Mouse (Mus musculus): ENCODE data around the gene Gpx3.
A peak's percentile ranks its signal among the peaks of the same experiment; 100 is the strongest.

Gene Gpx3

DNA sequence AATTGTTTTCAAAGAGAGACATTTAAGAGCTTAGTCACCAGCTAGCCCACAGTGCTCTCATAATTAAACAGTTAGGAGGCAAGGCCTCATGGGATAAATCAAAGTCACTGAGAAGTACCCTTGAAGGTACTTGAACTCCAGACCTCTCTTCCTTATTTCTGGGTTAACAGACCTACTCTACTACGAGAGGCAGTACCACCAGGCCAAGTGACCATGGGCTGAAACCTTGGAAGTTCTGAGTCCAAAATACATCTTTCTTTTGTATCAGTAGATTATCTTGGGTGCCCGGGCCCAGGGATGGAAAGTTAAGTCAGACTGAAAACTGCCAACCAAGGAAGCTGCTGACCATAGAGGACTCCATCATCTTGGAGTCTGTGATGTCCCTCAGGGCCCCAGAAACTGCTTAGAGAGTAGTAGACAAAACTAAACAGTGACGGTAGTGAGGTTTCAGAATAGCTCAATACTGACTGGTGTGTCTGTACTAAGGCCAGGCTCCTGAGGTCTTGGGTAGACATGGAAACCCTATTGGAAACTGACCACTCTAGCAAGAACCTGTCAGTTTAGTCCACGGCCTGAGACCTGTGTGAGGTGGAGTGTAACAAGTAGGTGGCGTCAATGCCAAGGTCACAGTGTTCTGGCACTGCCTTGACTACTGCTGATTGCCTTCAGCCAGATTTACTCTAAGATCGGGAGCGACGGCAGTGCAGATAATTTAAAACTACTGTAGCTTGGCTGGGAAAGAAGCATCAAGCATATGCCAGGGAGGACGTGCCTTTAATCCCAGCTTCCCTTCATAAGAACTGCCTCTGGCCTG is 10.5 kb downstream of the Gpx3 start:
- DNase-seq (ENCODE audit: low spot score in 2 of 2): no peak

DNA sequence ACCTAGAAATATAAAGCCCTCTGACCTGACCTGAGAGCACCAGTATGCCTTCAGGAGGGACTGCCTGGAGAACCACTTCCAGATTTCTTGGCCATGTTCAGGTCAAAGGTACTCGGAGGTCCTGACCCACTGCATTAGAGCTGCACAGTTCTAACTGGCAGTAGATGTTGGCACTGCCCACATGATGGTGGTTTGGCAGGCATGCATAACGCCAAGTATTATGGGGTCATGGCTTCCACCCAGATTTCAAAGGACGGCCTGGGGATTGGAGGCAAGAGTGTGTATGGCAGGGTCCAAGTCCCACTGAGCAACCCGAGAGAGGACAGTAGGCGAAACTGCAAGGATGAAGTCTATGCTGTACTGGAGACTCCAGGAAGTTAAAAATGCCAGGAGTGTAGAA is 11.6 kb downstream of the Gpx3 start:
- no peak for DNase-seq (ENCODE audit: low spot score in 2 of 2)

DNA sequence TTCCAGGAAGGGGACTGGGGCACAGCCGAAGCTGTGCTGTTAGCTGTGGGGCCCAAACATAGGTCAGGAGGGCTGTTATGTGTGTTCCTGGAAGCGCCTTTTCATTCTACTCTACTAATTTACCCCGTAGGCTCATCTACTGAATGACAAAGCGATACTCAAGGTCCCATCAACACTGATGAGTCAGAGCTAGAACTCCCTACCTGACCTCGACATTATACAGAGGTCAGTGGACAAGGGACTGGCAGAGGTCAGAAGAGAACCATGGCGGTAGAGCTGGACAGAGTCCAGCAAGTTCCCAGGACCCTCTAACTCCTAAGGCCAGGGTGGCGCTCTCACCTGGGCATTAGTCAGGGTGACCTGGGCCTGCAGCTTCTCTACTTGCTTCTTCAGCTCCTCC is 15.2 kb downstream of the Gpx3 start:
- DNase-seq (ENCODE audit: low spot score in 2 of 2): no peak

DNA sequence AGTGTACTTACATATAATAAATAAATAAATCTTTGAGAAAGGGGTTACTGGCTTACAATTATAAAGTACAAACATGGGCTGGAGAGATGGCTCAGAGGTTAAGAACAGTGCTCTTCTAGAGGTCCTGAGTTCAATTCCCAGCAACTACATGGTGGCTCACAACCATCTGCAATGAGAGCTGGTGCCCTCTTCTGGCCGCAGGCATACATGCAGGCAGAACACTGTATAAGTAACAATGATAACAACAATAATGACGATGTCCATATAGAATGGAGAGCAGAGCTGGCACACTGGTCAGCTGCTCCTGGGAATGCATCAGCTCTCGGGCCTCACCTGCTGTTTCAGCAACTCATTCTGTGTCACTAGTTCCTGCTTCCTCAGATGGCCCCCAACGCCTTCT is 16.0 kb downstream of the Gpx3 start:
- no peak for DNase-seq (ENCODE audit: low spot score in 2 of 2)

DNA sequence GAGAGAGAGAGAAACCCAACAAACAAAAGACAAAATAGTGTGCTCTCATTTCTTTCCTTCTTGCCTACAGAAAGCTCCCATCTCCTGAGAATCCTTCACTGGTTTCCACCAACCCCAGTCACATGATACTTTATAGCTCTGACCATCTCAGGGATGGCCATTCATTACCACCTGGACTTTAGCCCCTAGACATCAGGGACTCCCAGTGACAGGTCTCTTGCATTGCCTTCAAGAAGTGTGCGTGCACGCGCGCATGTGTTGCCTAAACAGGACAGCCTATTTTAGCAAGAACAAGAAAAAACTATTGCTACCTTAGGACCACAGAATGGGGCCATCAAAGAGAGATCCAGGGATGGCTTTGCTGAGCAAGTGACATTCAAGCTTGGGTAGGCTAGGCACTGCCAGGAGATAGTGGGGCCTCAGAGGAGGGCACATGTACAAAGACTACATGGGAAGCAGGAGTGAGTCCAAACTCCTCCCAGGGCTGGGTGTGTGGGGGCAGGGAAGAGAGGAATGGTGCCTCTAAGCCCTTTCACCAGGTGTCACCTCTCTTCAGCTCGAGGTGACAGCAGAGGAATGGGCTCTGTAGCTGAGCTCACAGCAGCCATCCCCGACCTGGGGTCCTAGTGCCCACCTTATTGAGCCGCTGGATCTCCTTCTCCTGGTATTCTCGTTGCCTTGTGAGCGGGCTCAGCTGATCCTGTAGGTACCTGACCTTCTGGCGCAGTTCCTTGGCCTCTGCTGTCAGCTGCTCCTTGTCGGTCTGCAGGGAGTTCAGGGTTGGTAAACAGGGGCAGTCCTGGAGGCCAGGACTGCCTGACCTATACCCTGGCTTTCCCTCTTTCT is 18.1 kb downstream of the Gpx3 start:
- DNase-seq (ENCODE audit: low spot score in 2 of 2): no peak

DNA sequence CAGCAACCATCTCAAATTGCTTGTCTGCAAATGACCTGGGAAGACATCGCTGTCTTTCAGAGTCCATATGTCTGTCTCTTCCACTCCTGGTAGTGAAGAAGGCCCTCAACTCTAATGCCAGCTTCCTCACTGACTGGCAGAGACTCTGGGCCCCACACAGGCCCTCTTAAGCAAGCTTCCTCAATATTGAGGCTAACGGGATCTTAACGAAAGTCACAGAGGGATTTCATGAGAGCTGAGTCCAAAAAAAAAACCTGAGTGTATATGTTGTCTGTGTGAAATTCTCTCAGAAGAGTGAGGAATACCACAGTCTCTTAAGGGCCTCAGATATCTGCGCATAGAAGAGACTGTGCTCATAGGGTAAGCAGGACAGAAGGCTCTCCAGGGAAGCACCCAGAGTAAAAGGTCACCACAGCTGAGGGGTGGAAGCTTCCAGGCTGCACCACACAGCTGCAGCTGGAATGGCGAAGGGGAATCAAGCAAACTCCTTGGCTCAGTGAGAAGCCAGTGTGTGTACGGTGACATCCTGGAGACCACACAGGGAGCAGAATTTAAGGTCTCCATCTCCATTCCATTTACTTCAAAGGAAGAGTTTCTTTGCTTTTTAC is 18.8 kb downstream of the Gpx3 start:
- DNase-seq (ENCODE audit: low spot score in 2 of 2): no peak

DNA sequence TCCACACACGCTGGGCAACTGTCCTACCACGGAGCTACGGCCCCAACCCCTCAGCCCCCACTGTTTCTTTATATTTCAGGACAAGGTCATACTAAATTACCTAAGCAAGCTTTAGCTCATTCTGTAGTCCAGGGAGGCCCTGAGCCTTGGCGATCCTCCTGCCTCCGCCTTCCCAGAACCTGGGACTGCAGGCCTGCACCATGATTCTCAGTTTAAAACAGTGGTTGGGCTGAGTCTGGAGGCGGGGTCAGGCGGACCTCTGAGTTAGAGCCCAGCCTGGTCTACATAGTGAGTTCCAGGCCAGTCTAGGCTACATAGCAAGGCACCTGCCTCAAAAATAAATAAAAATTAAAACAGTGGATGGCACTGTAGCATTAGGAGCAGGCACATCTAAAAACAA is 19.5 kb downstream of the Gpx3 start:
- no peak for DNase-seq (ENCODE audit: low spot score in 2 of 2)

DNA sequence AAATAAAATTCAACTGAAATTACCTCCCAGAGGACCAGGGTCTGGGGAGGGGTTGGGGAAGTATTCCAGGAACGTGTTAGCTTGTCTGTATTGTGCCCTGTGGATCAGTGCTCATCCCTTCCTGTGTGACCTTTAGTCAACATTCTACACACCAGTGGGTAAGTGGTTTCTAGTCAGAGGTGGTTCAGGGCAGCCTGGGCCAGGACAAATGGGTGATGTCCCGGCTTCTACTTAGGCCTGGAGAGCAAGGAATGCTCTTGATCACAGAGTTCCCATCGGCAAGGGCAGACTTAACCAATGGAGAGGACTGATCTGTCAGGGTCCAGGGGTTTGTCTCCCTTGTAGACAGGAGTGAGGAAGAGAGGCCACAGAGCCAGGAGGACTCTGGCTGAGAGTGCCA is 20.2 kb downstream of the Gpx3 start:
- no peak for DNase-seq (ENCODE audit: low spot score in 2 of 2)

DNA sequence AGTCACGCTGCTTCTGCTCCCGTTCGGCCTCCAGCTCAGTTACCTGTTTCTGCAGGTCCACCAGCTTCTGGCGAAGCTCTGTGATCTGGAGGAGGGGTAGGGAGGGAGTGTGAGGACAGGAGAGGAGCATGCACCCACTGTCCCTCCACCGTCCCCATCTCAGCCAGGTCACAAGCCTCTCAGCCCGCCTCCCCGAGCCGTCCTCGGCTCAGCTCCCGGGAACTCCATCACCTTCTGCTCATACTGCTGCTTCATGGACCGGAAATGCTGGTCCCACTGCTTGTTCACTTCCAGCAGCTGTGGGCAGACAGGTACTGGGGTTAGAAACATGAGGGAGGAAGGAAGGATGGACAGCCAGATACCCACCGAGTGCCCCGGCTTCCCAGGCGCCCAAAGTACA is 21.9 kb downstream of the Gpx3 start:
- DNase-seq (ENCODE audit: low spot score in 2 of 2): no peak

DNA sequence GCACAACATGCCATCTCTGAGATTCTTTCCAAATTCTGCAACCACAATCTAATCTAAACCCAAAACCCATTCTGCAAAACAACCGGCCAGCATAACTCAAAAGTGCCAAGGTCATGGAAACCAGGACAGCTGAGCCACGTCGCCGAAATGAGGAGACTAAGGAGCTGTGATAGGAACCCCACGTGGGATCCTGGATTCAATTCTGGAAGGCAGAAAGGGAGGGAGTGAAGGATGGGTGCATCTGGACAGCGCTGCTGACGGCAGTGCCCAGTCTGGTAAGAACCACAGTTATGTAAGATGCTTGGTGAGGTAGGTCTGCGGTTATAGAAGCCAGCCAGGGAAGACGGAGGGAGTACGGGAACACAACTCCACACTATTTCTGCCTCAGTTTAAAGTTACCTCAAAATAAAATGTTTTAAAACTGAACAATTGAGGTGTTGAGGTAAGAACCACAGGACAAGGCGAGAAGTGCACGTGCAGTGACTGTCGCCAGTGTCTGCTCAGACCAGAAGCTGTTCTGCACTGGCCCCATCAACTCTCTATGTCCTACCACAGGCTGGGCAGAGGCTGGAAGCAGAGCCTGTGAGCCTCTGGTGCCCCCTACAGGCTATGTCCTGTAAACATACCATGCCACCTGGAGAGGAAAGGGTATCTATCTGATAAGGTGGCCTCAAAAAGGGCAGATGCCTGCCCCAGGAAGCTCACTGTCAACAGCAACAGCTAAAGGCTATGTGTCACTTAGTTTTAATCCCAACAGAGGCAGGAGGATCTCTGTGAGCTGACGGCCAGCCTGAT is 25.3 kb downstream of the Gpx3 start:
- peak; percentile 42 to 67 for DNase-seq (ENCODE audit: low spot score in 2 of 2)

DNA sequence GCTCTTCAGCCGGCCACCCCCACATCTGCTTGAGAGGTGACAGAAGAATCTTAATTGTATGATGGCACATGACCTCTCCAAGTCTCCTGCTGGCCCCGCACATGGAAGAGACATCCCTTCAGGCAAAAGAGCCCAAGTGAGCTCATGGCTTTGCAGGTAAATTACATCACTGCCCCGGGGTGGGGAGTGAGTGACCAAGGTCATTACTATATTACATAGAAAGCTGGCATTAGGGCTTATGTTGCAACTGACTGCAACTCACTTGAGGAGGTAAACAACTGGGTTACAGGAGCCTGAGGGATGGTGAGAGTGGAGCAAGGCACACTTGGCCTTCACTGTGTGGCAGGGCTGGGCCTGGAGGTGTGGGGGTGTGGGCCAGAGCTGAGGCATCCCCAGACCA is 26.0 kb downstream of the Gpx3 start:
- no peak for DNase-seq (ENCODE audit: low spot score in 2 of 2)

DNA sequence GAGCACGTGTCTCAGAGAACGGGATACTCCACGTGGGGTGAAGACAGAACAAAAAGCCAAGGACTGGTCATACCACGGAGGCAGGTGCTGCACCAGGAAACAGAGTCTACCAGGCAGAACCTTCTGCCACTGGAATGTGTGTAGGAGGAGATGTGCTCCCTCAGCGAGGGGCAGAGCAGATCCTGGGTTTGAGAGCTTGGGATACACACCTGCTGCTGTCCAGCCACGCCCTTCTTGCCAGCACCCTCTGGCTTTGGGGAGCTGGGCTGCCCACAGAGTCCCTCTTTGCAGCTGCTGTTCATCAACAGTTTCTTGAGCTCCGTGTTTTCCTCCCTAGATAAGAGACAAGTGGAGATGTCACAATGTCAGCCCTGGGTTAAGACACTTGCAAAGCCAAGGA is 26.6 kb downstream of the Gpx3 start:
- no peak for DNase-seq (ENCODE audit: low spot score in 2 of 2)

DNA sequence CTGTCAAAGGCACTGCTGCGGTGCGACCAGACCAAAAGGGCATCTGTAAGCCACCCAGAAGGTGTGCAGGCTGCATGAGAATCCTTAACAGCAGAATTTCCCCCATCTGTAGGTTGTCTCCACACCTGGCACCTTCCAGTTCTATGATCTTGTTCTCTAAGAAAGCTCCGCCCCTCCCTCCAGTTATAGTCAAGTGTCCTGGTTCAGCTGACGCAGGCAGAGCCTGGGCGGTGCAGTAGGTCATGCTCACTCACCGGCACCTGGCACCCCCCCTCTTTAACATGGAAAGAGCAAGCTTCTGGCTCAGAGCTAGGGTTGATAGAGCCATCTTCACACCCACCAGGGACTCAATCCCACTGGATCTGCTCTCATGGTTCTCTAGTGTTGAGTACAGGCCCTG is 27.0 kb downstream of the Gpx3 start:
- DNase-seq (ENCODE audit: low spot score in 2 of 2): no peak

DNA sequence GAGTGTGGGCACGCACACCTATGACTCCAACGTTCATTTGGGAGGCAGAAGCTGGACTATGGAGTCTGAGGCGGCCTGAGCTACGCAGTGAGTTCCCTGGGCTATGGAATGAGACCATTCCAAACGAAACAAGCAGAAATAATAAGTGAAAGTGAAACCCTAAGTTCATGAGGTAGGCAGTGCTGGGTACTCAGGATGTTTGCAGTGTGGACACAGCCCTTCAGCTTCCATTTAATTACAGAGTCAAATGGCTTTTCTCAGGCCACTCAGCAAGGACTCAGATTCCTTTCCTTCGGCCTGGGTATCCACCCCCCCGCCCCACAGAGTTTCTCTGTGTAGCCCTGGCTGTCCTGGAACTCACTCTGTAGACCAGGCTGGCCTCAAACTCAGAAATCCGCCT is 27.5 kb downstream of the Gpx3 start:
- DNase-seq (ENCODE audit: low spot score in 2 of 2): no peak

DNA sequence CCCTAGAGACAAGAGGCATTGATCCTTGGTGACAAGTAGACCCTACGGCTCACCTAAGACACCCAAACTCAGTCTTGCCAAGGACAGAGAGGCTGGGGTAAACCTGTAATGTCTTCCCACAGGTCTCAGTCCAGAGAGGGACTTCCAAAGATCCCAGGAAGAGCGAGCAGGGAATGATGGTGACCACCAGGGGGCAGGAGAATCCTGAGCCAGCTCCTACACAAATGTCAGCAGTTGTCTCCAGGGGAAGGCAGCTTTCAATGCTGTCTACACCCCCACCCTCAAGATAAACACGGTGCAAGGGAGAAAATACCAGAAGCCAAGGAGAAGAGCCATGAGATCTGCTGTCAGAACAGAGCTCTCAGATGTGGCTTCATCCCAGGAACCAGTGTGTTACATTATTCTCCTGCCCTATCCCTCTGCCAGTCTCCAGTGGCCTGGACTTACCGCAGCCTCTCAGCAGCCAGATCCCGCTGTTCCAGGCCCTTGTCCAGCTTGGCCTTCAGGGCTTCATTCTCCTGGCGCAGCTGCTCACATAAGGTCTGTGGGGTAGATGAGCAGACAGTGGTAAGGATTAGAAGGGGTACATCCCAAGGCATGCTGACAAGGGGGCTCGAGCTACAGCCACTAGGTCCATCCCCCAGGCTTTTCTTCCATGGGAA is 28.2 kb downstream of the Gpx3 start:
- DNase-seq (ENCODE audit: low spot score in 2 of 2): no peak

DNA sequence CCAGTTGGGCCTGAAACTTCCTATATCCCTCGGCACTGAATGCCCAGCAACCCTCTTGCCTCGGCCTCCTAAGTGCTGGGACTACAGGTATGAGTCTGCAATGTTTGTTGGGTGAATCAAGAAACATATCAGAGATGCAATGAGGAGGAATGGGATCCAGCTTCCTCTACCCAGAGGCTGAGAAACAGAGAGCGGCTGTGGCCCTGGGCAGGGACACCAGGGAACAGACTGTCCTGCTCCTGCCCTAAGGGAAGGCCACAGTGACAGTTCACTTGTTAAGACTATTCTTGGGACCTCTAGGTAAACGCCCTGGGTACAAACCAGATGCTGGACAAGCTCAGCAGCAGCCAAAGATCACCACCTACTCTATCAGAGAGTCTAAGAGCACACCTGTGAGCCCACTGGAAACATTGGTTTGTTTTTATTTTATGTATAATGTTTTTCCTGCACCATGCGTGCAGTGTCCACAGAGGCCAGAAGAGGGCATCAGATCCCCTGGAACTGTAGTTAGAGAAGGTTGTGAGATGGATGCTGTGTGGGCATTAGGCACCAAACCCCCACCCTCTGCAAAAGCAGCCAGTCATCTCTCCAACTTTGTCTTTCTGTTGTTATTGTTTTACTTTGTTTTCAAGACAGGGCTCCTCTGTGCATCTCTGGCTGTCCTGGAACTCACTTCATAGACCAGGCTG is 29.3 kb downstream of the Gpx3 start:
- DNase-seq (ENCODE audit: low spot score in 2 of 2): peak; percentile 47 to 64

DNA sequence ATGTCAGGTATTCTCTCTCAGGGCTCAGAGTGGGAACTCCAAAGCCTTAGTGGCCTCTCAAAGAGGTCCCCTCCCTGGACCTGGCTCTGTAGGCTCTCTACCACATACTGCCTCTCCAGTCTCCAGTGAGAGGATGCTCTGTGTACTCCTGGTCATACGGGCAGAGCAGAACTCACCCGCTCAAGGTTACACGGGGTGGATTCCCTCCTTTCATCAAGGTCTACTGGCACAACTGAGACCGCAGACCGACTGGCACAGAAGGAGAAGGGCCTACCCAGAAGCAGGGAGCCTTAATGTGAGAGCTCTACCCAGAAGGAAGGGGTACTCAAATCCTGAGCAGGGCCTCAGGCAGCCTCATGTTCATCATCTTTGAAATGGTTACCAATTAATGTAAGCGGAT is 30.3 kb downstream of the Gpx3 start:
- no peak for DNase-seq (ENCODE audit: low spot score in 2 of 2)

DNA sequence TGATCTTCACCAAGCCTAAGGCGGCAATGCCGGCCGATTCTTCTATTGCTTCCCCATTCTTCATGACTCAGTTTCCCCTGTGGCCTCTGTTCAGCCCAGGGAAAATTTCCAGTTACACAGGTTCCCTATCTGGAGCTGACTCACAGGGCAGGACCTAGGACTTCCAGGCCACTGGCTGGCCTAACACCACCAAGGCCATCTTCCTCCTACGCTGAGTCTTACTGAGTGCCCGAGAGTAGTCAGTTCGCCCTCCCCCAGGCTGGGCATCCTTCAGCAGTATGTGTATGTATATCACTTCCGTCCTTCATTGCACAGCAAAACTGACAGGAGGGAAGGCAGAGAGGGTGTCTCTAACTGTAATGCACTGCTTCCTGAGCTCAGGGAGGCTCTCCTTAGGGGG is 31.9 kb downstream of the Gpx3 start:
- DNase-seq (ENCODE audit: low spot score in 2 of 2): no peak

DNA sequence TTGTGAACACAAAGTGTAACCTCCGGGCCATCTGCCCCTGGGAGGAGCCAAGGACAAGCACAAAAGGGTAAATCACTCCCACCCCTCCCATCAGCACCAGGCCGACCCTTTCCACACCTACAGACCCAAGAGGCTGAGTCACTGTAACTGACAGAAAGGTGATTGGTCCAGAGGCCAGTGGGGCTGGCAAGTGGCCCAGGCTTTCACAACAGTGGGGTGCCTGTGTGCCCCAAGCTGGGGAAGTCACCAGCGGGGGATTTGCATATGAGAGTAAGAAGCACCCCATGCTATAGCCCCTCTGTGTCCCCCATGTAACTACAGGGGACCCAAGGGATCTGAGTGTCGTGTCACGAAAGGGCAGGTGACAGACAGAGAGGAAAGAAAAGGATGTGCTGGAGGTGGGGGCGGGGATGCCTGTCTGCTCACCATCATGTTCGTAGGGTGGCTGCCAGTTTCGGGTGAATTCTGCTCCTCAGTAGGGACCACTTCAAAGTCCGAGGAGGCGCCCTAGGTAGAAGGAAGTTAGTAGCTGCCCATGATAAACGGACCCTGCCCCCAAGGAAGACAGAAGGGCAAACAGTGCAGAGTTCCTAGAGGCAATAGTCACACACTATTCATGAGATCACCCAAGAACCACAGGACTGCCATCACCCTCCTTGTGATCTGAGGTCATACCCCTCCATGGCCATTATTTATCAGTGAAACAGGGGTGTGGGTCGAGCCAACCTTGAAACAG is 34.0 kb downstream of the Gpx3 start:
- DNase-seq (ENCODE audit: low spot score in 2 of 2): peak; percentile 52 to 54

DNA sequence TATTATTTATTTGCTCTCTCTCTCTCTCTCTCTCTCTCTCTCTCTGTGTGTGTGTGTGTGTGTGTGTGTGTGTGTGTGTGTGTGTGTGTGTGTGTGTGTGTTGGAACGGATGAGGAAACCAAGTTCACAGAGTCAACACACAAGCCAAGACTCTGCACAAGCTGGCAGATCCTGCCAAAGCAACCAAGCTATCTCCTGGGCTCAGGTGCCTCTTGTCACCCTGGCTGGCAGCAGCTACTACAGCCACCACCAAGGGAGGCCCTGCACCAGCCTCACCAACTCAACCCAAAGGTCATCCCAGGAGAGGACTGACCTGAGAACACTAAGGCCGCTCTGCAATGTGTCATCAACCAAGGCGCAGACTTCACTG is 34.5 kb downstream of the Gpx3 start:
- DNase-seq (ENCODE audit: low spot score in 2 of 2): no peak

Data from natural killer cell, adult 2 months (primary cell).